Mouse (Mus musculus) thymus, adult 2 months (tissue): Measurements from ENCODE around the gene Ppm1n.

ENCODE experiments used
- CTCF ChIP-seq: fragments of 200-500 bp; IDR thresholded peaks from 2 replicates; pipeline ENCODE4 v1.5.1; 2012; ENCODE audit warnings: mild to moderate bottlenecking, control low read depth, low read length, moderate library complexity, borderline replicate concordance; ENCODE audit not compliant: control insufficient read depth, poor library complexity, insufficient read depth; ENCODE audit errors: extremely low read depth
- POLR2A ChIP-seq: fragments of 200-500 bp; IDR thresholded peaks from 2 replicates; pipeline ENCODE4 v1.6.1; 2012; ENCODE audit warnings: mild to moderate bottlenecking, low read length, control low read depth, moderate library complexity; ENCODE audit not compliant: control insufficient read depth, poor library complexity, insufficient read depth; ENCODE audit errors: extremely low read depth

DNA sequence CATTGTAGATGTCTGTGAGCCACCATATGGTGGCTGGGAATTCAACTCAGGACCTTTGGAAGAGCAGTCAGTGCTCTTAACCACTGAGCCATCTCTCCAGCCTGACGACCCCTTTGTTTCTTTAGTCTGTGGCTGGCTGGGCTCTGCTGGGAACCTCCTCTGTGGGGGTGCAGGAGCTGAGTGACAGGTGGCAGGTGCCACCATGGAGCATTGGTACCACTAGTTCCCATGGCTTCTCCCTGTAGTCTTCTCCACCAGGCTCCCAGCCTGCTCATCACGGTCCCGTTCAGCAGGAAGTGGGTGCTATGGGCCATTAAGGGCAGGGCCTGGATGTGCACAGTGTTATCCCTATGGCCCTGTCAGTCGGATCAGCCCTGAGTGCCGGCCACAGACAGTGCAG, 45.2 kb downstream of the Ppm1n start:
- no peak for TF ChIP-seq CTCF
- no peak for TF ChIP-seq POLR2A
